Mouse (Mus musculus) limb, embryonic 12.5 days (tissue): ENCODE measurements around the gene Mybl2. TPM values are rescaled to one million over a fixed set of nuclear protein-coding genes. Genes with fewer than 3 reads are reported as not detected.
A peak's percentile ranks its signal among the peaks of the same experiment; 100 is the strongest.
"Not testable (repeated sequence)": the region's sequence is repeated elsewhere in the genome, so short reads cannot be mapped to it uniquely, and the experiment has no call there.

Experiments
- ATAC-seq: fragments of 200-750 bp; cut with Nextera tagmentation; 2 replicates; pipeline ENCODE4 v1.8.0; 2017; ENCODE audit warnings: low read depth, moderate TSS enrichment; ENCODE audit not compliant: insufficient number of reproducible peaks, insufficient read depth, low FRiP score, low TSS enrichment
- H3K27ac ChIP-seq: fragments of 300-500 bp; sonication (generic); 2 replicates; pipeline ENCODE4 v1.5.1; 2016; ENCODE audit warnings: mild to moderate bottlenecking, moderate library complexity
- H3K27me3 ChIP-seq: fragments of 300-500 bp; sonication (generic); 2 replicates; pipeline ENCODE4 v1.6.1; 2016; ENCODE audit warnings: mild to moderate bottlenecking, moderate library complexity
- H3K36me3 ChIP-seq: fragments of 300-500 bp; sonication (generic); 2 replicates; pipeline ENCODE4 v1.6.1; 2016; ENCODE audit warnings: mild to moderate bottlenecking, moderate library complexity
- H3K4me1 ChIP-seq: fragments of 300-500 bp; sonication (generic); replicated peaks from 2 replicates; pipeline ENCODE4 v1.6.1; 2016
- H3K4me2 ChIP-seq: fragments of 300-500 bp; sonication (generic); 2 replicates; pipeline ENCODE4 v1.6.1; 2016; ENCODE audit warnings: mild to moderate bottlenecking, moderate library complexity
- H3K4me3 ChIP-seq: fragments of 300-500 bp; sonication (generic); replicated peaks from 2 replicates; pipeline ENCODE4 v1.5.1; 2016; ENCODE audit warnings: mild to moderate bottlenecking
- H3K9ac ChIP-seq: fragments of 300-500 bp; sonication (generic); replicated peaks from 2 replicates; pipeline ENCODE4 v1.6.1; 2016; ENCODE audit warnings: mild to moderate bottlenecking, moderate library complexity
- H3K9me3 ChIP-seq: fragments of 300-500 bp; sonication (generic); 2 replicates; pipeline ENCODE4 v1.6.1; 2016; ENCODE audit warnings: mild to moderate bottlenecking, moderate library complexity
- WGBS: fragments of 180-500 bp; shearing (Covaris S2); methylation state at CpG from one replicate; pipeline ENCODE4 v1.1.7; 2016; 5-methylcytosine and 5-hydroxymethylcytosine counted together
- polyA plus RNA-seq: library from polyadenylated mRNA; unstranded; fragments of >200 nt; fragmentation: Nextera tagmentation; extraction: Ambion mirVana; gene quantifications from 2 replicates; pipeline ENCODE4 v1.2.1, GENCODE M21; 2016

The Mybl2 gene
- polyA plus RNA-seq, 1 experiment from 2014 or later = 39.1 TPM

GRCm38 (mm10) chr2:163052826-163053225 is 1.7 kb upstream of the Mybl2 start:
- Histone ChIP-seq H3K36me3 (peaks cover 5% of the 10 kb centered on the region; the same call in 1 of the 2 replicates), H3K27ac (no peak overlapping the region), H3K9me3 (no peaks in the 10 kb centered on the region), H3K4me1 (peaks cover 15% of the 10 kb centered on the region), H3K27me3 (no peaks in the 10 kb centered on the region), H3K9ac (no peak overlapping the region), H3K4me2 (no peak overlapping the region), H3K4me3 (no peak overlapping the region)
- 69% methylated on average over 4 of the region's 4 CpGs for WGBS
- no peak for ATAC-seq

DNA sequence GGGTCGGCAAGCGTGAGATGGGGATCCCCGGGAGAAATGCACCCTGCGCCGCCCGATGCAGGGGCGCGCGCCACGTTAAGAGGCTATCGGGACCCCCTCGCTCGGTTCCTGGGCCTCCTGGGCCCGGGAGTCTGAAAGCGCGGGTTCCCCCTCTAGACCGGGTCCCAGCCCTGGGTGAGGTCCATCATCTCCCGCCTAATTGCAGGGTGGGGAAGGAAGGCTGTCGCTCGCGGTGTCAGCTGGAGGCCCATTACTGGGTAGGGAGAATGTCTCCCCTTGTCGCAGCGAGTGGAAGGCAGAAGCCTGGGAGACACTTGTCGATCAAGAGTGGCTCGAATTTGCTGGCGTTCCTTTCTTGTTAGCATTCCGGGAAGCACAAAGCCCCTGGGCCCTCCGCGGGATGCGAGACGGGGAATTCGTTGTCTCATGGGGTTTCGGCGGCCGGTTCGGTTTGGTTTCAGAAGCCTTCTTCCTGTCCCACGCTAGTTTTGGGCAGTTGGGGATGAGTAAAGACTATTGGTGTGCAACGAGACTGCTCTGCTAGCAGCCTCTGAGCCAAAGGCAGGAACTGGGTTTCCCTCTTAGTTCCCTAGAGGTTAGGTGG is 506 bp downstream of the Mybl2 start:
- H3K36me3 ChIP-seq = no peaks in the 10 kb centered on the region
- ATAC-seq = peak; percentile 20; the same call in 1 of the 2 replicates
- under 1% methylated on average over 30 of the region's 38 CpGs for WGBS
- peak overlapping the region; percentile 77 for H3K4me3 ChIP-seq
- H3K27me3 ChIP-seq = no peaks in the 10 kb centered on the region
- no peaks in the 10 kb centered on the region for H3K9me3 ChIP-seq
- H3K4me1 ChIP-seq = peaks cover 15% of the 10 kb centered on the region
- peak overlapping the region; percentile 50; the same call in 1 of the 2 replicates for H3K27ac ChIP-seq
- H3K9ac ChIP-seq = peak overlapping the region; percentile 77
- peak overlapping the region; percentile 98 for H3K4me2 ChIP-seq

- no peaks in the 10 kb centered on the region for H3K36me3 ChIP-seq
- WGBS = 41% methylated on average over 5 of the region's 5 CpGs
- no peaks in the 10 kb centered on the region for H3K27me3 ChIP-seq
- H3K4me2 ChIP-seq = peak overlapping the region; percentile 98
- peak overlapping the region; percentile 77 for H3K4me3 ChIP-seq
- H3K4me1 ChIP-seq = peaks cover 15% of the 10 kb centered on the region
- no peaks in the 10 kb centered on the region for H3K9me3 ChIP-seq
- peak overlapping the region; percentile 77 for H3K9ac ChIP-seq
- H3K27ac ChIP-seq = no peak overlapping the region
- no peak for ATAC-seq
These were observed 1.2 kb downstream of the Mybl2 start for GRCm38 (mm10) chr2:163055715-163056114.

- 94% methylated on average over 9 of the region's 9 CpGs for WGBS
- H3K4me3 ChIP-seq = no peak overlapping the region
- H3K4me2 ChIP-seq = 0 out of 2 replicates have a peak overlapping the region, but pooled peaks have one; percentile 98
- no peaks in the 10 kb centered on the region for H3K27me3 ChIP-seq
- H3K9ac ChIP-seq = no peak overlapping the region
- H3K9me3 ChIP-seq = no peaks in the 10 kb centered on the region
- ATAC-seq = no peak
- peaks cover 15% of the 10 kb centered on the region for H3K4me1 ChIP-seq
- peaks cover 5% of the 10 kb centered on the region; the same call in 1 of the 2 replicates for H3K36me3 ChIP-seq
- H3K27ac ChIP-seq = no peak overlapping the region
These were observed 2.1 kb downstream of the Mybl2 start for GRCm38 (mm10) chr2:163056584-163056983.

- not testable (repeated sequence) for H3K9me3 ChIP-seq, H3K27ac ChIP-seq, H3K27me3 ChIP-seq, H3K4me3 ChIP-seq, H3K4me2 ChIP-seq, H3K9ac ChIP-seq, ATAC-seq
- 91% methylated on average over 6 of the region's 7 CpGs for WGBS
- peaks cover 15% of the 10 kb centered on the region for H3K4me1 ChIP-seq
- H3K36me3 ChIP-seq = peaks cover 21% of the 10 kb centered on the region
These were observed 4.5 kb downstream of the Mybl2 start for GRCm38 (mm10) chr2:163058981-163059380.

- no peak overlapping the region for H3K4me2 ChIP-seq
- 84% methylated on average over 6 of the region's 6 CpGs for WGBS
- no peak overlapping the region for H3K27ac ChIP-seq
- H3K9ac ChIP-seq = no peak overlapping the region
- peaks cover 7% of the 10 kb centered on the region for H3K4me1 ChIP-seq
- ATAC-seq = no peak
- peaks cover 35% of the 10 kb centered on the region for H3K36me3 ChIP-seq
- H3K27me3 ChIP-seq = no peaks in the 10 kb centered on the region
- no peaks in the 10 kb centered on the region for H3K9me3 ChIP-seq
- no peak overlapping the region for H3K4me3 ChIP-seq
These were observed 6.1 kb downstream of the Mybl2 start for GRCm38 (mm10) chr2:163060630-163061029.

DNA sequence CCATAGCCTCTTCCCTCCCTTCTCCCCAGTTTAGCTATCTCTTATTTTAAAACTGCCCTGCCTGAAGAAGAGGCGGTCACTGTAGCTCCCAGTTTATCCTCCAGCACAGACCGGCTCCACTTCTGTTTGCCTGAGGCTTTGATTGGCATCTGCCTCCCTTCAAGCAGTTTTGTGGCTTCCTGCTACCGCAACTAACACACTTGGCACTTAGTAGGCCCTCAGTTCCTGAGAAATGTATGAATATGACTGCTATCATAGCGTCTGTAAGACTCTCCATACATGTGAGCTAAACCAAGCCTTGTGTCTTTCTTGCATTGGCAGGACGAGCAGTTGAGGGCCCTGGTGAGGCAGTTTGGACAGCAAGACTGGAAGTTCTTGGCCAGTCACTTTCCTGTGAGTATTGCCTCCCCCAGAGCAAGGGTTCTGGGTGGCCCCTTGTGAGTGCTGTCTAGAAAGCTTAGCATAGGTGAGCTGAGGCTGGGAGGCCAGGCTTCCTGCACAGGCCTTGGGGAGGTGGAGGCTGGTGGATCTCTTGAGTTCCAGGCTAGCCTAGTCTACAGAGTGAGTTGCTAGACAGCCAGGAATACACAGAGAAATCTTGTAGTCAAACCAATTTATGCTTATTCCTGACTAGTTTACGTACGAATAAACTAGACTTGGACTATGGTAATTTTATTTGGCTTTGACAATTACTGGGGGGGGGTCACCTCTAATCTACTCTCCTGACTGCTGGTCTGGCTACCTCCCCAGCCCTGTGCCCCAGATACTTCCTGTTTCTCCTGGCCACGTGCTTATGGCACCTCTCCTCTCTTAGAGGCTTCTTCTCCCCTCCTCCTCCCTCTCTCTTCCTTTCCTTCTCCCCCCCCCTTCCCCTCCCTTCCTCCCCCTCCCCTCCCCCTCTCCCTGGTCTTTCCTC is 7.0 kb downstream of the Mybl2 start:
- 0 out of 2 replicates have a peak overlapping the region, but pooled peaks have one; percentile 31 for H3K9ac ChIP-seq
- no peak overlapping the region for H3K4me3 ChIP-seq
- no peak overlapping the region for H3K4me2 ChIP-seq
- H3K36me3 ChIP-seq = peaks cover 38% of the 10 kb centered on the region
- no peaks in the 10 kb centered on the region for H3K4me1 ChIP-seq
- H3K27me3 ChIP-seq = no peaks in the 10 kb centered on the region
- WGBS = 82% methylated on average over 8 of the region's 8 CpGs
- no peaks in the 10 kb centered on the region for H3K9me3 ChIP-seq
- no peak overlapping the region for H3K27ac ChIP-seq
- ATAC-seq = no peak

DNA sequence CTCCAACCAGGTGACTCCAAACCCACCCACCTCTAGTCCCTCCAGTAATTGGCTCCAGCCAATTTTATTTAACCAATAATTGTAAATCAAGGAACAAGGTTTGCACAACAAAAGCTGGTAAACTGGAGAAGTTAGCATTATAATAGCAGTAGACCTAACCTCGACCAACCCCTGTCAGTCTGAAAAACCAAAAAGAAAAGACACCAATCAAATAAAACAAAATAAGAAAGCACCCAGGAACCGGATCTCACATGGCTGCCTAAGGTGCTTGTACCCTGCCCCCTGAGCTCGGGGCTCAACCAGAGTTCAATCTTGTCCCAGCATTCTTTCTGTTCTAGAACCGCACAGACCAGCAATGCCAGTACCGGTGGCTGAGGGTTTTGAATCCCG is 7.6 kb downstream of the Mybl2 start:
- Histone ChIP-seq H3K4me2 (no peak overlapping the region), H3K36me3 (peaks cover 38% of the 10 kb centered on the region), H3K9me3 (no peaks in the 10 kb centered on the region), H3K27me3 (no peaks in the 10 kb centered on the region), H3K4me1 (no peaks in the 10 kb centered on the region), H3K4me3 (no peak overlapping the region), H3K9ac (no peak overlapping the region), H3K27ac (no peak overlapping the region)
- ATAC-seq = no peak
- 85% methylated on average over 6 of the region's 6 CpGs for whole genome bisulfite sequencing

DNA sequence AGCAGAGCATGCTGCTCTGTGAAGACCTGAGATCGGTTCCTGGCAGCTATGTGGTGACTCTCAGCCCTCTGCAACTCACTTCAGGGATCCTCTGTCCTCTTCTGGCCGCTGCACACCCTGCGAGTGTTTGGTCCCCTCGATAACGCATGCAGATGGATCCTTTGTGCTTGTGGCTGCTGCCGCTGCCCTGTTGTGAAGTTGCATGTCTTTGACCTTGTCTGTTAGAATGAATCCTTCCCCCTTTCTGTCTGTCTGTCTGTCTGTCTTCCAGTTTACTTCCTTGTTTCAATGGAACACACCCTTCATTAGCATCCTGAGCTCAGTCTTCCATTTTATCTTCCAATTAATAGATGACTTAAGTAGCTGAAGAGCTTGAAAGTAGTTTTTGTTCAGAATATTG is 11.8 kb downstream of the Mybl2 start:
- Histone ChIP-seq H3K4me3 (no peak overlapping the region), H3K27ac (no peak overlapping the region), H3K4me2 (no peak overlapping the region), H3K9ac (no peak overlapping the region), H3K4me1 (no peaks in the 10 kb centered on the region), H3K9me3 (no peaks in the 10 kb centered on the region), H3K27me3 (no peaks in the 10 kb centered on the region), H3K36me3 (peaks cover 64% of the 10 kb centered on the region)
- ATAC-seq = no peak
- WGBS = 96% methylated on average over 6 of the region's 6 CpGs

- 93% methylated on average over 1 of the region's 1 CpGs for WGBS
- no peaks in the 10 kb centered on the region for H3K4me1 ChIP-seq
- H3K27ac ChIP-seq = no peak overlapping the region
- H3K27me3 ChIP-seq = no peaks in the 10 kb centered on the region
- H3K36me3 ChIP-seq = peaks cover 68% of the 10 kb centered on the region
- ATAC-seq = no peak
- no peak overlapping the region for H3K4me3 ChIP-seq
- H3K9ac ChIP-seq = no peak overlapping the region
- no peaks in the 10 kb centered on the region for H3K9me3 ChIP-seq
- H3K4me2 ChIP-seq = no peak overlapping the region
These were observed 12.7 kb downstream of the Mybl2 start for GRCm38 (mm10) chr2:163067233-163067632.

DNA sequence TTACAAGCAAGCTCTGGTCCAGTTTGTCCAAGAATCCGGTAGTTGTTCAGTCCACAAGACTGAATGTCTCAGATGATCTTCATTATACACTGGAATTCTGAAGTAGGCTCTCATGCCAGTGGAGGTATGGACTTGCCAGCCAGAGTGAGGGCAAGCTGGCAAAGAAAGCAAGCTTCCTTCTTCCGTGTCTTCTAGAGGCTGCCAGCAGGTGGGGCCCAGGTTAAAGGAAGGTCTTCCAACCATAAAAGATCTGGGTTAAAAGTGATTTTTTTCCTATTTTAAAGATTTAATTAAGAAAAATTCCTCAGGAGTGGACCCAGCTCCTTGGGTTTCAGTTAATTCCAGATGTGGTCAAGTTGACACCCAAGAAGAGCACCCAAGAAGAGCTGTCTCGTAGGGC is 15.7 kb downstream of the Mybl2 start:
- no peak for ATAC-seq
- H3K4me2 ChIP-seq = no peak overlapping the region
- H3K36me3 ChIP-seq = peaks cover 69% of the 10 kb centered on the region
- no peaks in the 10 kb centered on the region for H3K27me3 ChIP-seq
- H3K4me1 ChIP-seq = no peaks in the 10 kb centered on the region
- no peak overlapping the region for H3K27ac ChIP-seq
- H3K9ac ChIP-seq = no peak overlapping the region
- WGBS = 92% methylated on average over 3 of the region's 3 CpGs
- H3K9me3 ChIP-seq = no peaks in the 10 kb centered on the region
- H3K4me3 ChIP-seq = no peak overlapping the region
